Mouse (Mus musculus) limb, embryonic 12.5 days (tissue): ENCODE results near the gene Gm38392. TPM values are rescaled to one million over a fixed set of nuclear protein-coding genes. Genes with fewer than 3 reads are reported as not detected.

Experiments
- ATAC-seq: fragments of 200-750 bp; cut with Nextera tagmentation; 2 replicates; pipeline ENCODE4 v1.8.0; 2017; ENCODE audit warnings: low read depth, moderate TSS enrichment; ENCODE audit not compliant: insufficient number of reproducible peaks, insufficient read depth, low FRiP score, low TSS enrichment
- H3K27ac ChIP-seq: fragments of 300-500 bp; sonication (generic); 2 replicates; pipeline ENCODE4 v1.5.1; 2016; ENCODE audit warnings: mild to moderate bottlenecking, moderate library complexity
- H3K27me3 ChIP-seq: fragments of 300-500 bp; sonication (generic); 2 replicates; pipeline ENCODE4 v1.6.1; 2016; ENCODE audit warnings: mild to moderate bottlenecking, moderate library complexity
- H3K36me3 ChIP-seq: fragments of 300-500 bp; sonication (generic); 2 replicates; pipeline ENCODE4 v1.6.1; 2016; ENCODE audit warnings: mild to moderate bottlenecking, moderate library complexity
- H3K4me1 ChIP-seq: fragments of 300-500 bp; sonication (generic); replicated peaks from 2 replicates; pipeline ENCODE4 v1.6.1; 2016
- H3K4me2 ChIP-seq: fragments of 300-500 bp; sonication (generic); 2 replicates; pipeline ENCODE4 v1.6.1; 2016; ENCODE audit warnings: mild to moderate bottlenecking, moderate library complexity
- H3K4me3 ChIP-seq: fragments of 300-500 bp; sonication (generic); replicated peaks from 2 replicates; pipeline ENCODE4 v1.5.1; 2016; ENCODE audit warnings: mild to moderate bottlenecking
- H3K9ac ChIP-seq: fragments of 300-500 bp; sonication (generic); replicated peaks from 2 replicates; pipeline ENCODE4 v1.6.1; 2016; ENCODE audit warnings: mild to moderate bottlenecking, moderate library complexity
- H3K9me3 ChIP-seq: fragments of 300-500 bp; sonication (generic); 2 replicates; pipeline ENCODE4 v1.6.1; 2016; ENCODE audit warnings: mild to moderate bottlenecking, moderate library complexity
- WGBS: fragments of 180-500 bp; shearing (Covaris S2); methylation state at CpG from one replicate; pipeline ENCODE4 v1.1.7; 2016; 5-methylcytosine and 5-hydroxymethylcytosine counted together
- polyA plus RNA-seq: library from polyadenylated mRNA; unstranded; fragments of >200 nt; fragmentation: Nextera tagmentation; extraction: Ambion mirVana; gene quantifications from 2 replicates; pipeline ENCODE4 v1.2.1, GENCODE M21; 2016

The Gm38392 gene
- 0.25 TPM in 1 of 2 replicates, not detected in the other for polyA plus RNA-seq

DNA sequence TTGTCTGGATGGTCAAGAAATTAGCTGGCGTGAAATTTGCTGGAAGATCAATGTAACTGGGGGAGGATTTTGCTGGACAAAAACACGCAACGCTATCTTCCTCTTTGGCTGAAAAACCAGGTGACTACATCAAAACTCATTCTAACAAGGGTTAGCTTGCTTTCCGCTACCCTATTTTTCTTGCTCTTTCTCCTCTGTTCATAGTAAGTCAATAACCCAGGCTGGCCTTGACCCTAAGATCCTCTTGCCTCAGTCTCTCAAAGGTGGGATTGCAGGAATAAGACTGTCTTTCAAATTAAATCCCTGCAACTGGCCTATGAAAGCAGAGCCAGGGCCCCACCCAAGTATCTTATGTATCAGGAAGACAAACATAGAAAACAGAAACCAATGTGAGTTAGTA lies at the start of gene Gm38392:
TSS of gene Gm38392 (minus strand) at position 101 of the 400 bp plus-strand sequence.
- Histone ChIP-seq H3K9me3 (no peaks in the 10 kb centered on the region), H3K4me3 (no peak within 1 kb of the TSS), H3K27ac (no peak within 1 kb of the TSS), H3K27me3 (no peaks in the 10 kb centered on the region), H3K9ac (no peak within 1 kb of the TSS), H3K4me1 (no peaks in the 10 kb centered on the region), H3K36me3 (peaks cover 10% of the 10 kb centered on the region; the same call in 1 of the 2 replicates), H3K4me2 (no peak within 1 kb of the TSS)
- no peak for ATAC-seq
- WGBS, result 96% methylated on average over 4 of the region's 4 CpGs

DNA sequence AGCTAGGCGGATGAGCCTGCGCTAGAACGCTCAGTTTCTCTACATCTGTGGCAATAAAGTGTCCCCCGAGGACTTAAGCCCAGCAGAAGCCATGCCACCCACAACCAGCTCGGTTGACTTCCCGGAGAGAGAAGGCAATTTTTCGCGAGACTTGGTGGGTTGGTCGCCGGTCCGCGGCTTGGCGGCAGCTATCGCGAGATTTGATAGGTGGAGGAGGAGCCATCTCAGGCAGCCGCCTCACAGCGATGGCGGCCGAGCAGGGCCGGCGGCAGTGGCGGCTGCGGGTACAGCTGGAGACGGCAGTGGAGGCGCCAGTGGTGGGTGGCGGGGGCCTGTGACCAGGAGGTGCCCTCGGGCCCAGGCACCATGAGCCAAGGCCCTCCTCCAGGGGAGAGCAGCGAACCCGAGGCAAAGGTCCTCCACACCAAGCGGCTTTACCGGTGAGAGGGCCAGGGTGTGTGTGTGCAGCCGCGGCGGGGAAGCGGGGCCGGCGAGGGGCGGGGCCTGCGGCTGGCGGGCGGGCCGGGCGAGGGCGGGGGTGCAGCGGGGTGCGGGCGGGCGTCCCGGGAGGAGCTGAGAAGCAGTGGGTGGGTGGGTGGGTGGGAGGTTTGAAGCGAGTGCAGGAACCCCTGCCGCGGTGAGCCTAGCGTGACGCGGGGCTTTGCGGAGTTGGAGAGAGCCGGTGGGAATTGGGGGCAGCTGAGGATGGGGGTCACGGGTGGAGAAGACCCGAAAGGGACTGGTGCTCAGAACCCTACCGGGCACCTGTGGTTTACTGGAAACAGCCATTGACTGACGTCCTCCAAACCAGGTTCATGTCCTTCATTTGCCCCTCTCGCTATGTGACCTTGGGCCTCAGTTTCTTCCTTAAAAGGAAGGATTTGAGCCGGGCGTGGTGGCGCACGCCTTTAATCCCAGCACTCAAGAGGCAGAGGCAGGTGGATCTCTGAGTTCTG lies 49.3 kb upstream of the Gm38392 start, which contains the start of the genes Tmem79 and Smg5:
TSS of gene Tmem79 (minus strand) at position 91 of the 956 bp plus-strand sequence.
TSS of gene Smg5 (plus strand) at position 203 of the 956 bp plus-strand sequence.
- WGBS, result 2% methylated on average over 55 of the region's 66 CpGs
- peak; percentile 88 for ATAC-seq
- peak within 1 kb of the TSS; percentile 83 for H3K4me3 ChIP-seq

DNA sequence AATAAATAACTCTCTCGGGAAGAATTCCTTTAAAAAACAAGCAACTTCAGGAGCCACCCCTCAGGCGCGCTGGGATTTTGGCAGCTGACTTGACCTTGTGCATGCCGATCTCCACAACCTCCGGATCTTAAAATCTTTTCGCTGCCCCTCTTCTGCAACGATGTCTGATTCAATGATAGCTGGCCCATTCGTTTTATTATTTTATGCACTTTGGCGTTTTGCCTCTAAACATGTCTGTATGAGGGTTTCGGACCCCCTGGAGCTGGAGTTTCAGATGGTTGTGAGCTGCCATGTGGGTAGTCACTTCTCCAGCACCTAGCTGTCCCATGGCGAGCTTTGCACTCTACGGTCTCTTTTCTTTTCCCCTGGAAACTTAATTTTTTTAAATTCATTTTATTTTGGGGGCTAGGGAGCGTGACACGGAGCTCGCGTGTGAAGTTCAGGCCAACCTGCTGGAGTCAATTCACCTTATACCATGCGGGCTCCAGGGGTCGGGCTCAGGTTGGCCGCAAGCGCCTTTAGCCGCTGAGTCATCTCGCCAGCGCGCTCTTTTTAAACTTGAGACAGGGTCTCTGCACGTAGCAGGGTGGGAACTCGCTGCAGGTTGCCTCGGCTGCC lies 48.5 kb upstream of the Gm38392 start:
- Histone ChIP-seq H3K9ac (peak overlapping the region; percentile 92), H3K4me1 (peaks cover 18% of the 10 kb centered on the region), H3K4me3 (peak overlapping the region; percentile 83), H3K9me3 (no peaks in the 10 kb centered on the region), H3K36me3 (peaks cover 8% of the 10 kb centered on the region; the same call in 1 of the 2 replicates), H3K27ac (peak overlapping the region; percentile 91), H3K4me2 (peak overlapping the region; percentile 75), H3K27me3 (no peaks in the 10 kb centered on the region)
- 1% methylated on average over 27 of the region's 27 CpGs for WGBS
- peak; percentile 39; the same call in 1 of the 2 replicates for ATAC-seq

More for the DNA sequence above, 49.3 kb upstream of the Gm38392 start, which contains the start of the genes Tmem79 and Smg5:
- peak within 1 kb of the TSS; percentile 91 for H3K27ac ChIP-seq
- peak within 1 kb of the TSS; percentile 75 for H3K4me2 ChIP-seq
- no peaks in the 10 kb centered on the region for H3K27me3 ChIP-seq
- H3K4me1 ChIP-seq, result peaks cover 18% of the 10 kb centered on the region
- peak within 1 kb of the TSS; percentile 92 for H3K9ac ChIP-seq
- 0 out of 2 replicates have a peak, but pooled peaks cover 4% of the 10 kb centered on the region for H3K36me3 ChIP-seq
- H3K9me3 ChIP-seq, result no peaks in the 10 kb centered on the region

DNA sequence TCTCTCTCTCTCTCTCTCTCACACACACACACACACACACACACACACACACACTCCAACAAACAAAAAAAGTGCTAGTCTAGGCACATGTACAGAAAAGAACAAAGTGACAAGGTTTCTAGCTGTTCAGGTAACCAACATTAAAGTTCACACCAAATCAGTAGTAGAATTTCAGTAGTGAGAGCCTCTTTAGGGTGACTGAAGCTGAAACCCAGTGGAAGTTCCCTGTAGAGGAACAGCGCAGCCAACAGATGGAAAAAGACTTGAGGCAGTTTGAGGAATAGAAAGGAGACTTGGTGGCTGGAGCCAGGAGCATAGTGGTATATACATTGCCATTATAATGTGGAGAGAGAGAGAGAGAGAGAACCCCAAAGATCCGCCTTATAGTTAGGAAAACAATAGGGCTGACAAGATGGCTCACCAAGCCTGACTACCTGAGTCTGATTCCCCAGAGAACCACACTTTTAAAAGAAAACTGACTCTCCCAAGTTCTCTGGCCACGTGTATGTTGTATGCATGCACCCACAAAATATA lies 48.0 kb upstream of the Gm38392 start:
- no peaks in the 10 kb centered on the region for H3K9me3 ChIP-seq
- ATAC-seq, result no peak
- H3K27ac ChIP-seq, result peak overlapping the region; percentile 0; the same call in 1 of the 2 replicates
- peak overlapping the region; percentile 75 for H3K4me2 ChIP-seq
- H3K9ac ChIP-seq, result peak overlapping the region; percentile 92
- no peaks in the 10 kb centered on the region for H3K27me3 ChIP-seq
- 44% methylated on average over 3 of the region's 3 CpGs for WGBS
- peaks cover 11% of the 10 kb centered on the region; the same call in 1 of the 2 replicates for H3K36me3 ChIP-seq
- H3K4me3 ChIP-seq, result peak overlapping the region; percentile 83
- H3K4me1 ChIP-seq, result peaks cover 18% of the 10 kb centered on the region

DNA sequence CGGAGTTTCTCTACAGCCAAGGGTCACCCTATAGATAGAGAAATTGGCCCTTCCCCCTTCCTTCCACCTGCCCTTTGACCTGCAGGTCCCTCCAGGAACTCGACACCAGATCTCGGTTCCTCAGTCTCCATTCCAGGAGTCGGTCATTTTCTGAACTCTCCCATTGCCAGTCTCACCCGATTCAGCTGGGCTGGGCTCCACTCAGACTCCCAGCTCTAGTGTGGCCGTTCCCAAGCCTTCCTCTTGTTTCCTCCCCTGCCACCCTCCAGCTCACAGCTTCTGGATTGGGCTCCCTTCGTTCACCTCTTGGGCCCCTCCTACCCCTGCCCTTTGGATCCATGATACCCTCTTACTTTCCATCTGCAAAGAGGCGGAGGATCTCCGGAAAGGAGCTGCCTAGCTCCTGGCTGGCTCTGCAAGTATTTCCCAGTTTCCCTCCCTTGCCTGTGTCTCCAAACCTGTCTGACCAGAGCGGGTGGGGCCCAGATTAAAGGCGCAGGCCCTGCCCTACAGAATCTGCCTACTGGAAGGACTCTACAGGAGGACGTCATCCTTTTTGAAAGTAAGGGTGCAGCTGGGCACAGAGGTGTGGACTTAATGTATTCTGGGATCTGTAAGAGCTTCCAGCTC lies 47.1 kb upstream of the Gm38392 start:
- no peak for ATAC-seq
- peak overlapping the region; percentile 29; the same call in 1 of the 2 replicates for H3K27ac ChIP-seq

DNA sequence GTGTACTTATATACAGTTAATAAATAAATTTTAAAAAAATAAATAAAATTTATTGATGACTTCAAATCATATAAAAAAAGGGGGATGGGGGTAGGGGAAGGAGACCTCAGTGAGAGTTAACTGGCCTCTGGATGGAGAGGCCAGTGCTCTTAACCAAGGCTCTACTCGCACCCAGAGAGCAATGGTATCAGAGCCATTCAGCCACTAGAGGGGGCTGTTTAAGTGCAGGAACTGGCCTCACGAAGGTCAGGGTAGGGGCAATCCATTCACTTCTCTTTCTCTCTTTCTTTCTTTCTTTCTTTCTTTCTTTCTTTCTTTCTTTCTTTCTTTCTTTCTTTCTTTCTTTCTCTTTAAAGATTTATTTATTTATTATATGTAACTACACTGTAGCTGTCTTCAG lies 44.3 kb upstream of the Gm38392 start:
- peaks cover 9% of the 10 kb centered on the region; the same call in 1 of the 2 replicates for H3K4me1 ChIP-seq
- H3K36me3 ChIP-seq, result peaks cover 43% of the 10 kb centered on the region
- H3K9ac ChIP-seq, result no peak overlapping the region
- 26% methylated on average over 2 of the region's 2 CpGs for WGBS
- no peak overlapping the region for H3K4me3 ChIP-seq
- H3K9me3 ChIP-seq, result no peaks in the 10 kb centered on the region
- no peaks in the 10 kb centered on the region for H3K27me3 ChIP-seq
- no peak overlapping the region for H3K4me2 ChIP-seq
- ATAC-seq, result no peak
- no peak overlapping the region for H3K27ac ChIP-seq

More for the DNA sequence above, 47.1 kb upstream of the Gm38392 start:
- no peaks in the 10 kb centered on the region for H3K27me3 ChIP-seq
- H3K9me3 ChIP-seq, result no peaks in the 10 kb centered on the region
- peaks cover 19% of the 10 kb centered on the region for H3K36me3 ChIP-seq
- H3K4me3 ChIP-seq, result no peak overlapping the region; the same call in 1 of the 2 replicates
- peak overlapping the region; percentile 75; the same call in 1 of the 2 replicates for H3K4me2 ChIP-seq
- H3K4me1 ChIP-seq, result peaks cover 18% of the 10 kb centered on the region
- WGBS, result 48% methylated on average over 12 of the region's 12 CpGs
- peak overlapping the region; percentile 37; the same call in 1 of the 2 replicates for H3K9ac ChIP-seq

DNA sequence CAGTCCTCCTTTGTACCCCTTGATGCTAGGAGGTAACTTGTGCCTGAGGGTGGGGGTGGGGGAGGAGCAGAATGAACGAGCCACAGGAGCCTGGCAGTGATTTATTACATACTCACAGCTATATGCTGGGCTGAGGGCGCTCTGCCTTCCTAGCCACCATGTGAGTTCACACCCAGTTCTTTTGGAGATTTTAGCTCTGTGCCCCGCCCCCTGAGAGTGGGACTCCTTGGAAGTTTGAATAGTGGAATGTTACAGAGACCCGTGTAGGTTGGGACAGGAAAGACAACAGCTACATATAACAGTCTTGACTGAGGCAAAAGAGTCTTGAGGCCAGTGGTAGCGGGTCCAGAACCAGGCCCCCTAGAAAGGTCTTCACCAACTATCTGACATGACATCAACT lies 41.9 kb upstream of the Gm38392 start:
- Histone ChIP-seq H3K36me3 (peaks cover 46% of the 10 kb centered on the region), H3K27me3 (no peaks in the 10 kb centered on the region), H3K4me1 (peaks cover 11% of the 10 kb centered on the region), H3K4me3 (no peak overlapping the region), H3K4me2 (no peak overlapping the region), H3K9me3 (no peaks in the 10 kb centered on the region), H3K9ac (no peak overlapping the region), H3K27ac (no peak overlapping the region)
- WGBS, result 50% methylated on average over 5 of the region's 5 CpGs
- no peak for ATAC-seq

DNA sequence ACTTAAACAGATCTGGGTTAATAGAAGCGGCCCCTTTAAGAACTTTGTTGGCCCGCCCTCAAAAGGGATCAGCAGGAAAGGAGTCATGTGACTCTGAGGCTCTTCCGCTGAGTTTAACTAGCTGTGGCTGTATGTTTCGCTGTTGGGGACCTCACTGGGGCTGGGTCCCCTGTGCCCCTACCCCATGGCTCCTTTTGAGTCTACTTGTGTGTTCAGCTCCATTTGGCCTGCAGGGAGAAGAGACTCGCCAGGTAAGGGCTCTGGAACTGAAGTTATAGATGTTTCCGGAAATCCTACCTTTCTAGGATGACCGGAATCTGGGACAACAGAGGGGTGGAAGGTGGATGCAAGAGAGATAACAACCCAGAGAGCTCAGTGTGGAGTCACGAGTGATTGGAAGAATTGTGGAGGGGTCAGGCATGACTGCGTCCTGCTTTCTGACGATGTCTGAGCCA lies 38.0 kb upstream of the Gm38392 start, which contains the start of gene Glmp:
TSS of gene Glmp (plus strand) at position 73 of the 455 bp plus-strand sequence.
- H3K27ac ChIP-seq, result 0 out of 2 replicates have a peak within 1 kb of the TSS, but pooled peaks have one; percentile 45
- H3K4me1 ChIP-seq, result peaks cover 11% of the 10 kb centered on the region
- H3K9me3 ChIP-seq, result no peaks in the 10 kb centered on the region
- peaks cover 77% of the 10 kb centered on the region for H3K36me3 ChIP-seq
- H3K4me2 ChIP-seq, result peak within 1 kb of the TSS; percentile 82
- H3K9ac ChIP-seq, result peak within 1 kb of the TSS; percentile 76
- H3K4me3 ChIP-seq, result peak within 1 kb of the TSS; percentile 77
- WGBS, result under 1% methylated on average over 10 of the region's 10 CpGs
- ATAC-seq, result no peak
- H3K27me3 ChIP-seq, result no peaks in the 10 kb centered on the region

DNA sequence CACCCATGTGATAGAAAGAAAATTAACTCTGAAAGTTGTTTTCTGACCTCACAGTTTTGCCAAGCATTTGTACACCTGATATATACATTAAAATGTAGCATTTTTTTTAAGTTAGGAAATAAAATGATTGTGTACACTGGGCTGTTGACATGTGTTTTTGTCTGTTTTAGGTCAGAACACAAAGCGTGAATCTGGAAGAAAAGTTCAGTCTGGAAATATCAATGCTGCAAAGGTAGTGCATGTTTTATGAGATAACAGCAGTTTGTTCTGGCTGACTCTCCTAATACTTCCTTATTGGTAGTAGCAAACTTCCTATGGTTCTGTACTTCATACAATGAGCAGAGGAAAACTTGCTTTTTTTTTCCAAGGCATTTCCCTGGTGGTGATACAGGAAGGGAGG lies 12.2 kb upstream of the Gm38392 start:
- Histone ChIP-seq H3K9me3 (no peaks in the 10 kb centered on the region), H3K27me3 (no peaks in the 10 kb centered on the region), H3K36me3 (peaks cover 52% of the 10 kb centered on the region), H3K4me1 (peaks cover 16% of the 10 kb centered on the region), H3K4me3 (no peak overlapping the region), H3K4me2 (no peak overlapping the region), H3K9ac (no peak overlapping the region), H3K27ac (no peak overlapping the region)
- ATAC-seq, result no peak
- 94% methylated on average over 1 of the region's 1 CpGs for WGBS

DNA sequence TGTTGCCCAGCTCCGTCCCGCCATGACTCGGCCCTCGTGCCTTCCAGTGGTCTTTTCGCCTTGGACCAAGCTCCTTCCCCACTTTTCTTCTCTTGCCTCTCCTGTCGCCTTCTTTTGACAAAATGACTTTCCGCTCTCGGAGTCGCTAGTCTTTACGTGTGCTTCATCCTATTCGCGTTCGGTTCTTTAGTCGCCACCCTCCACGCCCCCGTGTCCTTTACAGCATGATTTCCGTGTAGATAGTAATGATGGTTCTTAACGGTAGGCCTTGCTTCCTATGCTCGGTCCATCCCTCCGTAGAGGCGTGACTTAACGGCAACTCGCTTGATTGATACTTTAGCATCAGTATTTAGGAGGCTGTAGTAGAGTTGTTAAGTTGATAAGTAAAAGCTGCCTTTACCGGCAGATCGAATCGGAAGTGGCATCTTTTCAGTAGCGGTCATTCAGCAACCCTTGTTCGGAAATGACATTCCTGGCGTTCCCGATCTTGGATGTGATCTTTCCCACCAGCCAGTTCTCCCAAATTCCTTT lies 10.4 kb upstream of the Gm38392 start:
- Histone ChIP-seq H3K27me3 (no peaks in the 10 kb centered on the region), H3K9ac (peak overlapping the region; percentile 76)
- WGBS, result under 1% methylated on average over 30 of the region's 30 CpGs

More for the DNA sequence above, 10.4 kb upstream of the Gm38392 start:
- Histone ChIP-seq H3K4me2 (peak overlapping the region; percentile 89), H3K4me3 (peak overlapping the region; percentile 73), H3K9me3 (no peaks in the 10 kb centered on the region), H3K27ac (peak overlapping the region; percentile 90), H3K36me3 (peaks cover 36% of the 10 kb centered on the region), H3K4me1 (peaks cover 16% of the 10 kb centered on the region)
- ATAC-seq, result no peak
